Mouse (Mus musculus): ENCODE results near the gene Arhgdib.

- no peak for TF ChIP-seq CTCF (conservative IDR thresholded peaks at IDR 0.05; ENCODE audit: low read length)
- TF ChIP-seq POU5F1 (IDR thresholded peaks at IDR 0.05; ENCODE audit: borderline replicate concordance, low read length): no peak
Measured at GRCm38 (mm10) chr6:136954715-136955114, 13.0 kb upstream of the Arhgdib start.
